Mouse (Mus musculus): ENCODE data around the gene Tesc. TPM values are rescaled to one million over a fixed set of nuclear protein-coding genes. Genes with fewer than 3 reads are reported as not detected.

Tesc gene
- total and polyA plus RNA-seq, 3 experiments = 0.34 to 0.80 TPM; not detected in 1

DNA sequence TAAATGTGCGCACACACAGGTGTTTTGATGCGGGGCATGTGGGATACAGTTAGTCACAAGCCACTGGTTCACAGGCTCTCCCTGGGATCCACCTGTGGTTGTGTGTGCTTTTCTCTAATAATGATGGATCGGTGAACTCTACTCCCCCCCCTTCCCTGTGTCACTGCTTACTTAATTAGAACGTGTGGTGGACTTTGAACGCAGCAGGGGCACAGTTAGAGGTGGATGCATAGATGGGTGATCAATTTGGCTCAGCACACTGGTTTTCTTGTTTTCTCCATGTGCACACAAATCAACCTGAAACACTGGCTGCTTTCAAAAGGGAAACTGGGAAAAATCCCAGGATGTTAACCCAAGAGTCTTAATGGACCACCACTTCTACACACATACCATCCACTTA lies 48.5 kb upstream of the Tesc start:
- no peak overlapping the region for H3K4me3 ChIP-seq (replicated peaks in 1 of 3; ENCODE audit: low read depth in 2 of 3, low read length in 2 of 3, poor library complexity in 1 of 3)
- H3K9ac ChIP-seq (ENCODE audit: insufficient read depth, low read depth) = no peak overlapping the region
- no peak for TF ChIP-seq NELFE (IDR thresholded peaks at IDR 0.05; ENCODE audit: low read depth, low read length)
- TF ChIP-seq PAX5 (IDR thresholded peaks at IDR 0.05; ENCODE audit: low read length) = no peak
- no peak for TF ChIP-seq CTCF (conservative IDR thresholded peaks at IDR 0.05 in 1 of 2, IDR thresholded peaks at IDR 0.05 in 1 of 2; ENCODE audit: low read depth in 2 of 2, low read length in 2 of 2)
- TF ChIP-seq ZMIZ1 (IDR thresholded peaks at IDR 0.05; ENCODE audit: low read depth, low read length) = no peak
- TF ChIP-seq BHLHE40 (IDR thresholded peaks at IDR 0.05; ENCODE audit: low read depth, low read length) = no peak
- TF ChIP-seq ZC3H11A (IDR thresholded peaks at IDR 0.05; ENCODE audit: low read depth, low read length) = no peak
- TF ChIP-seq NRF1 (IDR thresholded peaks at IDR 0.05; ENCODE audit: low read depth, low read length) = no peak
- TF ChIP-seq MXI1 (IDR thresholded peaks at IDR 0.05; ENCODE audit: low read depth, low read length) = no peak
- no peak for TF ChIP-seq GABPA (IDR thresholded peaks at IDR 0.05; ENCODE audit: insufficient replicate concordance, low read depth, low read length)
- no peak for TF ChIP-seq RAD21 (IDR thresholded peaks at IDR 0.05; ENCODE audit: low read depth, low read length)
- no peak for TF ChIP-seq TBP (conservative IDR thresholded peaks at IDR 0.05; ENCODE audit: low read depth, low read length)
- TF ChIP-seq POLR2AphosphoS2 (IDR thresholded peaks at IDR 0.05; ENCODE audit: low read depth, low read length) = no peak
- no peak for TF ChIP-seq UBTF (IDR thresholded peaks at IDR 0.05; ENCODE audit: low read depth, low read length)
- TF ChIP-seq IRF4 (IDR thresholded peaks at IDR 0.05; ENCODE audit: low read depth, low read length) = no peak
- no peak for TF ChIP-seq JUN (IDR thresholded peaks at IDR 0.05; ENCODE audit: insufficient read depth, low read depth, low read length)
- no peak for TF ChIP-seq TCF12 (IDR thresholded peaks at IDR 0.05; ENCODE audit: low read depth, low read length)
- no peak for TF ChIP-seq EP300 (IDR thresholded peaks at IDR 0.05; ENCODE audit: low read length)
- no peak for TF ChIP-seq MAFK (IDR thresholded peaks at IDR 0.05; ENCODE audit: insufficient replicate concordance, low read length)
- TF ChIP-seq USF2 (conservative IDR thresholded peaks at IDR 0.05; ENCODE audit: low read depth, low read length) = no peak
- in situ Hi-C loops (cut with MboI; ENCODE audit: low pct_ligation_motif_present, low pct_unique_long_range_greater_than_20kb, low sequenced_read_pairs) (no loop called here), dilution Hi-C loops (cut with MboI; ENCODE audit: extremely low pct_ligation_motif_present, extremely low pct_unique_long_range_greater_than_20kb, low sequenced_read_pairs) (no loop called here)
- H3K27ac ChIP-seq (ENCODE audit: insufficient read depth, low read depth) = no peak overlapping the region
- DNase-seq (ENCODE audit: extremely low read depth) = no peak
- H3K4me2 ChIP-seq (ENCODE audit: insufficient read depth, low read depth, poor library complexity, severe bottlenecking) = no peak overlapping the region
- peaks cover 31 to 63% of the 10 kb centered on the region in 2 experiments for H3K36me3 ChIP-seq (replicated peaks in 1 of 2; ENCODE audit: control insufficient read depth in 1 of 2, insufficient read depth in 1 of 2, low read length in 1 of 2)
- no peaks in the 10 kb centered on the region for H3K9me3 ChIP-seq (replicated peaks; ENCODE audit: low read length)
- no peaks in the 10 kb centered on the region for H3K27me3 ChIP-seq (replicated peaks)
- no peaks in the 10 kb centered on the region for H3K79me2 ChIP-seq (replicated peaks; ENCODE audit: control insufficient read depth, extremely low read depth, insufficient read depth, poor library complexity, severe bottlenecking)
- peaks cover 9 to 25% of the 10 kb centered on the region in 2 experiments for H3K4me1 ChIP-seq (ENCODE audit: control insufficient read depth in 1 of 2, insufficient read depth in 2 of 2)

DNA sequence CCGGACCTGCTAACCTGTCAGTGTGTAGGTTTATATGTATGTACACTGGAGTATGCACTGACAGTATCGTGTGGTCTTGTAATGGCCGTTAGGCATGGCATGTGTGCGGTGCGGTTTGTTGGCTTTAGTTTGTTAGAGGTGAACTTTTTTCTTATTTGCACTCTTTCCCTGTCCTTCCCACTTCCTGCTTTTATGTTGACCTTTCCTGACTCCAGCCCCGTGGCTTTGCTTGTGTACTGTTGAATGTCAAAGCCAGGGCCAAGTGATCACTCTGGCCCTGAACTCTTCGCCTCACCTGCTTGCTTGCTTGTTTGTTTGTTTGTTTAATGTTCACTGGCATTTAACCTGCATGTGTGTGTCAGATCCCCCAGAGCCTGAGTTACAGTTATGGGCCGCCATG lies 46.6 kb upstream of the Tesc start:
- dilution Hi-C loops (cut with MboI; ENCODE audit: extremely low pct_ligation_motif_present, extremely low pct_unique_long_range_greater_than_20kb, low sequenced_read_pairs) = no loop called here
- no peaks in the 10 kb centered on the region for H3K27me3 ChIP-seq (replicated peaks)
- no peak overlapping the region for H3K9ac ChIP-seq (ENCODE audit: insufficient read depth, low read depth)
- no peak overlapping the region for H3K4me3 ChIP-seq (replicated peaks in 1 of 3; ENCODE audit: low read depth in 2 of 3, low read length in 2 of 3, poor library complexity in 1 of 3)
- DNase-seq (ENCODE audit: extremely low read depth) = no peak
- H3K36me3 ChIP-seq (replicated peaks in 1 of 2; ENCODE audit: control insufficient read depth in 1 of 2, insufficient read depth in 1 of 2, low read length in 1 of 2) = peaks cover 36 to 81% of the 10 kb centered on the region in 2 experiments
- H3K9me3 ChIP-seq (replicated peaks; ENCODE audit: low read length) = no peaks in the 10 kb centered on the region
- in situ Hi-C loops (cut with MboI; ENCODE audit: low pct_ligation_motif_present, low pct_unique_long_range_greater_than_20kb, low sequenced_read_pairs) = no loop called here
- H3K4me1 ChIP-seq (ENCODE audit: control insufficient read depth in 1 of 2, insufficient read depth in 2 of 2) = peaks cover 9 to 25% of the 10 kb centered on the region in 2 experiments
- no peak overlapping the region for H3K27ac ChIP-seq (ENCODE audit: insufficient read depth, low read depth)
- H3K4me2 ChIP-seq (ENCODE audit: insufficient read depth, low read depth, poor library complexity, severe bottlenecking) = no peak overlapping the region
- H3K79me2 ChIP-seq (replicated peaks; ENCODE audit: control insufficient read depth, extremely low read depth, insufficient read depth, poor library complexity, severe bottlenecking) = no peaks in the 10 kb centered on the region
- TF ChIP-seq MYC (IDR thresholded peaks at IDR 0.05; ENCODE audit: low read depth, low read length) = no peak
- TF ChIP-seq ZNF384 (IDR thresholded peaks at IDR 0.05; ENCODE audit: low read depth, low read length) = no peak
- no peak for TF ChIP-seq USF1 (IDR thresholded peaks at IDR 0.05; ENCODE audit: low read depth, low read length)
- no peak for TF ChIP-seq ZMIZ1 (IDR thresholded peaks at IDR 0.05; ENCODE audit: low read depth, low read length)
- TF ChIP-seq CTCF (conservative IDR thresholded peaks at IDR 0.05 in 1 of 2, IDR thresholded peaks at IDR 0.05 in 1 of 2; ENCODE audit: low read depth in 2 of 2, low read length in 2 of 2) = no peak
- no peak for TF ChIP-seq ETS1 (conservative IDR thresholded peaks at IDR 0.05; ENCODE audit: low read depth, low read length)
- TF ChIP-seq PAX5 (IDR thresholded peaks at IDR 0.05; ENCODE audit: low read length) = no peak
- TF ChIP-seq RAD21 (IDR thresholded peaks at IDR 0.05; ENCODE audit: low read depth, low read length) = no peak
- TF ChIP-seq MXI1 (IDR thresholded peaks at IDR 0.05; ENCODE audit: low read depth, low read length) = no peak
- TF ChIP-seq JUND (conservative IDR thresholded peaks at IDR 0.05; ENCODE audit: low read depth, low read length) = no peak
- TF ChIP-seq GABPA (IDR thresholded peaks at IDR 0.05; ENCODE audit: insufficient replicate concordance, low read depth, low read length) = no peak

Data from CH12.LX (cell line).